Mouse (Mus musculus) heart, adult 2 months (tissue): ENCODE data around the gene Fut1. TPM values are rescaled to one million over a fixed set of nuclear protein-coding genes. Genes with fewer than 3 reads are reported as not detected.

Experiments
- DNase-seq, 2 experiments: peaks; one replicate each; pipeline ENCODE4 v3.0.0; 2021
- H3K27ac ChIP-seq: fragments of 200-600 bp; 2 replicates; pipeline ENCODE4 v1.8.1; 2022
- H3K27me3 ChIP-seq: fragments of 200-500 bp; 2 replicates; pipeline ENCODE4 v1.6.1; 2012; ENCODE audit warnings: mild to moderate bottlenecking, low read length, inconsistent platforms, mixed read lengths; ENCODE audit not compliant: control insufficient read depth, insufficient read depth
- H3K36me3 ChIP-seq: fragments of 200-500 bp; 2 replicates; pipeline ENCODE4 v1.6.1; 2012; ENCODE audit warnings: low read length, inconsistent platforms; ENCODE audit not compliant: control insufficient read depth, insufficient read depth
- H3K4me1 ChIP-seq: fragments of 200-500 bp; 2 replicates; pipeline ENCODE4 v1.6.1; 2011; ENCODE audit warnings: low read length; ENCODE audit not compliant: control insufficient read depth, insufficient read depth
- H3K4me3 ChIP-seq: fragments of 200-600 bp; 2 replicates; pipeline ENCODE4 v1.8.1; 2022
- H3K79me2 ChIP-seq: fragments of 200-500 bp; replicated peaks from 2 replicates; pipeline ENCODE4 v1.6.1; 2012; ENCODE audit warnings: mild to moderate bottlenecking, inconsistent platforms, low read length, moderate library complexity, mixed read lengths; ENCODE audit not compliant: control insufficient read depth, insufficient read depth
- H3K9ac ChIP-seq: fragments of 200-500 bp; 2 replicates; pipeline ENCODE4 v1.6.1; 2012; ENCODE audit warnings: low read depth, mild to moderate bottlenecking, control low read depth, inconsistent platforms, low read length, mixed read lengths
- CTCF ChIP-seq: fragments of 200-600 bp; IDR thresholded peaks from 2 replicates; pipeline ENCODE4 v1.8.1; 2022; ENCODE audit warnings: antibody characterized with exemption, mild to moderate bottlenecking, moderate library complexity
- EP300 ChIP-seq: fragments of 200-500 bp; IDR thresholded peaks from 2 replicates; pipeline ENCODE4 v1.6.1; 2011; ENCODE audit warnings: low read depth, low read length, control low read depth; ENCODE audit not compliant: insufficient read depth
- POLR2A ChIP-seq: fragments of 200-500 bp; IDR thresholded peaks from 2 replicates; pipeline ENCODE4 v1.6.1; 2011; ENCODE audit warnings: mild to moderate bottlenecking, low read depth, low read length, control low read depth; ENCODE audit not compliant: insufficient read depth
- WGBS: fragments of 180-500 bp; shearing (Covaris S2); methylation state at CpG from one replicate; pipeline ENCODE4 v1.1.7; 2018; 5-methylcytosine and 5-hydroxymethylcytosine counted together
- intact Hi-C: fragments of 180-260 bp; cut with DNase I; formaldehyde crosslinking; loops from one replicate; pipeline ENCODE4 v1.15.1; 2025
- polyA plus RNA-seq: library from polyadenylated mRNA; depleted of rRNA; stranded (reverse); fragments of >200 nt; gene quantifications from 2 replicates; pipeline ENCODE4 v1.2.3, GENCODE M21; 2012
- total RNA-seq, 2 experiments: library from RNA; stranded (reverse); gene quantifications; 2 replicates each; pipeline ENCODE4 v1.2.3; 2021

Fut1 gene
- total and polyA plus RNA-seq, 3 experiments: 0.25 TPM; not detected in 2

DNA sequence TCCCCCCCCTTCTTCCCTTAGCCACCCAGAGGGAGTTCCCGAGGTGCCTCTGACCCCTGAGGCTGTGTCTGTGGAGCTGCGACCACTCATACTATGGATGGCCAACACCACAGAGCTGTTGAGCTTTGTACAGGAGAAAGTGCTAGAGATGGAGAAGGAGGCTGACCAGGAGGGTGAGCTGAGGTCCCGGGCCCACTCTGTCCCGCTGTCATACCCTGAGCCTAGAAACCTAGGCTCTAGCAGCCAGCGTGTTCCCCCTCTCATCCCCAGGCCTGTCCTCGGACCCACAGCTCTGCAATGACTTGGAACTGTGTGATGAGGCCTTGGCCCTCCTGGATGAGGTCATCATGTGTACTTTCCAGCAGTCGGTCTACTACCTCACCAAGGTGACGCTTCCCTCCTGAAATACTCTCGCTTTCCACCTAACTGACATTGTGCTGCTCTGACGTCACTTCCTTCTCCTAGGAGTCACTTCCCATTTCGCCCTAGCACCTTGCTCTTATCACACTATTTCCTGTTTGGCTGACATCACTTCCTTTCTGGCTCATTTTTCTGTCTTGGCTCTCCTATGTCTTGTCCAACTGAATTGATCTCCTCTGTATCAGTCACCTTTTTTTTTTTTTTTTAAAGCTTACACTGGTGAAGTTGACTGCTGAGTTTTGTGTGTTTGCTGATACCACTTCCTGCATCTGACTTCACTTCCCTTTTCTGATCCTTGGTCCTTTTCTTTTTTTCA is 18.0 kb downstream of the Fut1 start:
- H3K4me1 ChIP-seq: peaks cover 15% of the 10 kb centered on the region

DNA sequence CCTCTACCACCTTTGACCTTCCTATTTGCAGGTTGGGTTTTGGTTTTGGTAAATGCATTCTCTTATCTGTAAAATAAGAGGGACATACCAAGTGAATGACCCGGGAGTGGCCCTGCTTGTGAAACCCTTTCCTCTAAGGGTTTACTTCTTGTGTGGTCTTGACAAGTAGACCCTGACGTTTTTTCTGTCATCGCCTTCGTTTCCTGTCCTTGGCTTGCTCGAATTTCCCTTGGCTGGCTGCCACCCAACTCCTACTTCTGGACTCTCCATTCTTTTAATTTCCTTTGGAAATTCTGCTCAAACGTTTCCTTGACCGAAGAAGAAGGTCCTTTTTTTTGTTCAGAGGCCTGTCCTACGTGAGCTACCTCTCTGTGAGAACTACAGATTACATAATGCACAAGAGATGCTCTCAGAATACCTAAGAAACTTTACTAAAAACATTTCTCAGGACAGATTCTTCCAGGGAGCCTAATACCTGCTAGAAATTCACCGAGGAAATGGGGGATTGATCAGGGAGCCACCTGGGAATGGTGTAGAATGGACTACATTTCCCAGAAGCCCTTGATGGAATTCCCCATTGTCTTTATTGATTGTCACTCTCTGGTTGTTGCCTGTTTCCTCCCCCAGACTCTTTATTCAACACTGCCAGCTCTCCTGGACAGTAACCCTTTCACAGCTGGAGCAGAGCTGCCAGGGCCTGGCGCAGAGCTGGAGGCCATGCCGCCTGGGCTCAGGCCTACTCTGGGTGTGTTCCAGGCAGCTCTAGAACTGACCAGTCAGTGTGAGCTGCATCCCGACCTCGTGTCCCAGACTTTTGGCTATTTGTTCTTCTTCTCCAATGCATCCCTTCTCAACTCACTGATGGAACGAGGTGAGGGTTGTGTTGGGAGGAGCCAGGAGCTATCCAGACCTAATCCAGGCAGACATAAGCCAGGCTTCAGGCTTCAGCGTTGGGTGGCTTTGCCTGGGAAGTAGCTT is 18.9 kb downstream of the Fut1 start:
- Histone ChIP-seq H3K9ac (no peak overlapping the region), H3K79me2 (no peaks in the 10 kb centered on the region), H3K4me3 (no peak overlapping the region; the same call in 1 of the 2 replicates), H3K27me3 (no peaks in the 10 kb centered on the region), H3K36me3 (peaks cover 19% of the 10 kb centered on the region), H3K27ac (peak overlapping the region; percentile 55), H3K4me1 (peaks cover 20% of the 10 kb centered on the region)
- 38% methylated on average over 15 of the region's 15 CpGs for WGBS
- DNase-seq: peak; percentile 54 to 60
- intact Hi-C loops: no loop called here
- 0 out of 2 replicates have a peak, but pooled peaks have one; percentile 11 for TF ChIP-seq EP300
- TF ChIP-seq CTCF: no peak

More for the DNA sequence above, 18.0 kb downstream of the Fut1 start:
- WGBS: 50% methylated on average over 11 of the region's 11 CpGs
- peak; percentile 33 to 45 for DNase-seq
- TF ChIP-seq POLR2A (peak; percentile 58; the same call in 1 of the 2 replicates), CTCF (no peak), EP300 (no peak)
- Histone ChIP-seq H3K27ac (peak overlapping the region; percentile 55), H3K27me3 (no peaks in the 10 kb centered on the region), H3K36me3 (peaks cover 22% of the 10 kb centered on the region), H3K79me2 (no peaks in the 10 kb centered on the region), H3K4me3 (no peak overlapping the region), H3K9ac (no peak overlapping the region)
- intact Hi-C loops: no loop called here

DNA sequence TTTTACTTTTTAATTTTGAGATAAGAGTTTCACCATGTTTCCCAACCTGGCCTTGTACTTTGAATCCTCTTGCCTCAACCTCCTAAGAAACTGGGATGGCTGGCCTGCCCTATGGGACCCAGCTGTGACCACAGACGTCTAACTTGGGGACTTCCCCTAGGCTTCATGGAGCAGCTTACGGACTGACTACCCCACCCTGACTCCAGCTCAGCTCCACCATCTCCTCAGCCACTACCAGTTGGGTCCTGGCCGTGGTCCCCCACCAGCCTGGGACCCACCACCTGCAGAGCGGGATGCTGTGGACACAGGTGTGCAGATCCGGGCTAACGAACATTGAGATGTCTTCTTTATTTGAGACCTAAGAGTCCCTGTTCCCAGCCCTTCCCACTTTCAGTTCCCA is 20.6 kb downstream of the Fut1 start:
- H3K4me1 ChIP-seq: peaks cover 27% of the 10 kb centered on the region

DNA sequence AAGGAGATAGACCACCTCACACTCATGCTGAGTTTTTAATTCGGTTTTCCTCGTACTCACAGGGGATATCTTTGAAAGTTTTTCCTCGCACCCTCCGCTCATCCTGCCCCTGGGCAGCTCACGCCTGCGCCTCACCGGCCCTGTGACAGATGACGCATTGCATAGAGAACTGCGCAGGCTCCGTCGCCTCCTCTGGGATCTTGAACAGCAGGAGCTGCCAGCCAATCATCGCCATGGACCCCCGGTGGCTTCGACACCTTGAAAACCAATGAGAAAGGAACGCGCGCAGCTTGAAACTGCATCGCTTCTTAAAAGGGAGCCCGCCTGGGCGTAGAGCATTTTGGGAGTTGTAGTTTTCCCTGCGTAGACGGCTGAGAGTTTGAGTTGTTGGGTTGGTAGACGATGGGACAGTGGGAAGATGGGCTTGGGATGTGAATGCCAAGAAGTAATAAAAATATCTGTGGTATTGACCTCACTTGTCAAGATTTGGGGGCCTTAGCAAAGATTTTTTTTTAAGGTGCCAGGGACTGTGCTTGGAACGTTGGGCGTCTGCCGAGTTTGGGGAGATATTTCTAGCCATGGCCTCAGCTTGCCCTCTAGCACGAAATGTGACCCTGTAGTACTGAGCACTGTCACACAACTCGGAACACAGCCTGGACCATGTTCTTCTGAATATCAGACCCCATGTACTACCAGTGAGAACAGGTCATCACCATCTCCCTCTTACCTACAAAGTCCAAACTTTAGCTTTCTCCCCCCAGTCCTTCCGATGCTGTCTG is 21.7 kb downstream of the Fut1 start:
- TF ChIP-seq POLR2A (peak; percentile 66), EP300 (no peak)
- WGBS: 46% methylated on average over 29 of the region's 29 CpGs
- Histone ChIP-seq H3K4me3 (no peak overlapping the region), H3K79me2 (no peaks in the 10 kb centered on the region), H3K9ac (no peak overlapping the region), H3K36me3 (peaks cover 9% of the 10 kb centered on the region), H3K27me3 (no peaks in the 10 kb centered on the region), H3K4me1 (peaks cover 28% of the 10 kb centered on the region), H3K27ac (no peak overlapping the region; the same call in 1 of the 2 replicates)
- DNase-seq: peak; percentile 84 to 90
- intact Hi-C loops: no loop called here

More for the DNA sequence above, 20.6 kb downstream of the Fut1 start:
- Histone ChIP-seq H3K27ac (no peak overlapping the region), H3K9ac (no peak overlapping the region), H3K36me3 (peaks cover 16% of the 10 kb centered on the region), H3K27me3 (no peaks in the 10 kb centered on the region), H3K79me2 (no peaks in the 10 kb centered on the region), H3K4me3 (no peak overlapping the region)
- no peak for TF ChIP-seq EP300
- TF ChIP-seq POLR2A: no peak
- no peak for TF ChIP-seq CTCF
- intact Hi-C loops: no loop called here
- no peak for DNase-seq
- WGBS: 85% methylated on average over 6 of the region's 6 CpGs

DNA sequence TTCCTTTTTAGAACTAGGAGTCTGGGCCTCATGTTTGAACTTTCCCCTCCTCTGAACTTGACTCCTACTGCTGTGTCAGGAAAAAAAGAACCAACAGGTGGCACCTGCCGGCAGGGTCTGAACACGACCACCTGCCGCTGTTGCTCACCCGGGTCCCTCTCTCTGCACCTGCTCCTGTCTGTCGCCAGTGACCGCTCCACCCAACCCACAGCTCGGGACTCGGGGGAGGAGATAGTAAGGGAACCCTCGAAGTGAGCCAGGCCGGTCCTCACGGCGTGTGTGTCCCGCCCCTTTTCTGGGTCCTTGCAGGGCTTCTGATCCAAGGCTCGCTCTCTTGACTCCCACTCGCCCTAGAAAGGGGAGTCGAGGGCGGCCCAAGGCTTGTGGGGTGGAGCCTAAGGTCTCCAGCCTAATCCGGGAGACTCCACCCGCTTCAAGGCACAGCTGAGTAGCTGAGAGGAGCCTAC is 22.5 kb downstream of the Fut1 start, which contains the start of gene Mamstr:
Gene Mamstr, plus strand, starts transcription at position 417 of the 467 bp plus-strand sequence.
- 54% methylated on average over 19 of the region's 19 CpGs for WGBS
- intact Hi-C loops: loop anchor here (1.0 to 5.0 kb wide), 2 partner anchors 12 to 43 kb away; partner anchors contain the start of genes Ntn5 and Rasip1
- DNase-seq: no peak
- H3K79me2 ChIP-seq: no peaks in the 10 kb centered on the region
- peaks cover 9% of the 10 kb centered on the region for H3K36me3 ChIP-seq
- no peaks in the 10 kb centered on the region for H3K27me3 ChIP-seq
- H3K27ac ChIP-seq: peak within 1 kb of the TSS; percentile 63
- peaks cover 26% of the 10 kb centered on the region for H3K4me1 ChIP-seq
- TF ChIP-seq CTCF: no peak
- H3K4me3 ChIP-seq: no peak within 1 kb of the TSS; the same call in 1 of the 2 replicates
- H3K9ac ChIP-seq: no peak within 1 kb of the TSS
